Mouse (Mus musculus) C2C12 (cell line): ENCODE measurements at regions not wholly inside any gene's neighbourhood (a gene's known extent, or its start where the extent isn't known, plus 50 kb on each side); places are given as distances from the start of the nearest gene placed in this dataset.

Experiments
- CEBPB ChIP-seq: IDR thresholded peaks from one replicate; pipeline ENCODE4 v1.6.1; 2011; ENCODE audit warnings: low read depth, mild to moderate bottlenecking, control low read depth, moderate library complexity
- CTCF ChIP-seq: IDR thresholded peaks from one replicate; pipeline ENCODE4 v1.5.1; 2011; ENCODE audit not compliant: control insufficient read depth, insufficient read depth, insufficient read length
- FOSL1 ChIP-seq: IDR thresholded peaks from one replicate; pipeline ENCODE4 v1.8.0; 2011; ENCODE audit warnings: mild to moderate bottlenecking, low read length; ENCODE audit not compliant: poor library complexity, insufficient read depth, severe bottlenecking
- MAX ChIP-seq: IDR thresholded peaks from one replicate; pipeline ENCODE4 v1.6.1; 2011; ENCODE audit warnings: mild to moderate bottlenecking, control low read depth
- MYOD1 ChIP-seq: IDR thresholded peaks from one replicate; pipeline ENCODE4 v1.6.1; 2011; ENCODE audit warnings: low read depth; ENCODE audit not compliant: control insufficient read depth, insufficient read length
- MYOG ChIP-seq: IDR thresholded peaks from one replicate; pipeline ENCODE4 v1.6.1; 2011; ENCODE audit not compliant: control insufficient read depth, insufficient read length; ENCODE audit errors: extremely low read depth
- USF1 ChIP-seq: IDR thresholded peaks from one replicate; pipeline ENCODE4 v1.6.1; 2011; ENCODE audit warnings: low read depth, mild to moderate bottlenecking, control low read depth, moderate library complexity

GRCm38 (mm10) chr2:137723651-137724050 is 532.7 kb upstream of the Btbd3 start:
- TF ChIP-seq CTCF (no peak), MYOG (no peak), MAX (no peak), MYOD1 (no peak), CEBPB (no peak), FOSL1 (no peak), USF1 (no peak)
